Mouse (Mus musculus): ENCODE measurements at regions not wholly inside any gene's neighbourhood (a gene's known extent, or its start where the extent isn't known, plus 50 kb on each side); places are given as distances from the start of the nearest gene placed in this dataset.

GRCm38 (mm10) chr16:24341736-24342135 is 51.6 kb upstream of the Lpp start:
- DNase-seq (ENCODE audit: low read depth, low spot score): no peak

GRCm38 (mm10) chr16:24340646-24341045 is 52.7 kb upstream of the Lpp start:
- no peak for DNase-seq (ENCODE audit: low read depth, low spot score)

GRCm38 (mm10) chr16:24339320-24340265 is 53.7 kb upstream of the Lpp start:
- DNase-seq (ENCODE audit: low read depth, low spot score): peak; percentile 56

- peak; percentile 9 for DNase-seq (ENCODE audit: low read depth, low spot score)
These were observed 54.9 kb upstream of the Lpp start for GRCm38 (mm10) chr16:24338404-24338803.

GRCm38 (mm10) chr16:24334389-24334788 is 58.9 kb upstream of the Lpp start:
- DNase-seq (ENCODE audit: low read depth, low spot score): no peak

- DNase-seq (ENCODE audit: low read depth, low spot score): no peak
These were observed 61.8 kb upstream of the Lpp start for GRCm38 (mm10) chr16:24331446-24332020.

GRCm38 (mm10) chr16:24326571-24326970 is 66.7 kb upstream of the Lpp start:
- no peak for DNase-seq (ENCODE audit: low read depth, low spot score)

- no peak for DNase-seq (ENCODE audit: low read depth, low spot score)
These were observed 67.3 kb upstream of the Lpp start for GRCm38 (mm10) chr16:24326046-24326445.

GRCm38 (mm10) chr16:24324917-24325316 is 68.4 kb upstream of the Lpp start:
- no peak for DNase-seq (ENCODE audit: low read depth, low spot score)

- DNase-seq (ENCODE audit: low read depth, low spot score): no peak
These were observed 74.4 kb upstream of the Lpp start for GRCm38 (mm10) chr16:24318723-24319437.

GRCm38 (mm10) chr16:24313544-24314326 is 79.6 kb upstream of the Lpp start:
- no peak for DNase-seq (ENCODE audit: low read depth, low spot score)

GRCm38 (mm10) chr16:24305391-24305790 is 87.9 kb upstream of the Lpp start:
- no peak for DNase-seq (ENCODE audit: low read depth, low spot score)

- peak; percentile 13 for DNase-seq (ENCODE audit: low read depth, low spot score)
These were observed 96.5 kb upstream of the Lpp start for GRCm38 (mm10) chr16:24296790-24297189.

- no peak for DNase-seq (ENCODE audit: low read depth, low spot score)
These were observed 97.5 kb upstream of the Lpp start for GRCm38 (mm10) chr16:24295626-24296440.

GRCm38 (mm10) chr16:24284215-24284614 is 109.1 kb upstream of the Lpp start:
- DNase-seq (ENCODE audit: low read depth, low spot score): no peak

GRCm38 (mm10) chr16:24282194-24282683 is 111.1 kb upstream of the Lpp start:
- DNase-seq (ENCODE audit: low read depth, low spot score): no peak

- no peak for DNase-seq (ENCODE audit: low read depth, low spot score)
These were observed 111.7 kb upstream of the Lpp start for GRCm38 (mm10) chr16:24281561-24281960.

GRCm38 (mm10) chr16:24277857-24278256 is 115.5 kb upstream of the Lpp start:
- no peak for DNase-seq (ENCODE audit: low read depth, low spot score)

- peak; percentile 23 for DNase-seq (ENCODE audit: low read depth, low spot score)
These were observed 130.6 kb upstream of the Lpp start for GRCm38 (mm10) chr16:24262701-24263100.

GRCm38 (mm10) chr16:24259711-24260230 is 133.5 kb upstream of the Lpp start:
- no peak for DNase-seq (ENCODE audit: low read depth, low spot score)
